Mouse (Mus musculus) heart, postnatal 0 days (tissue): ENCODE measurements around the gene Cpvl. TPM values are rescaled to one million over a fixed set of nuclear protein-coding genes. Genes with fewer than 3 reads are reported as not detected.

Source experiments
- ATAC-seq: fragments of 200-750 bp; cut with Nextera tagmentation; 2 replicates; pipeline ENCODE4 v1.8.0; 2017; ENCODE audit warnings: low read depth, moderate number of reproducible peaks, moderate library complexity; ENCODE audit not compliant: insufficient read depth
- DNase-seq: peaks from one replicate; pipeline ENCODE4 v3.0.0-alpha.2; 2016; ENCODE audit warnings: low spot score
- H3K27ac ChIP-seq: fragments of 300-500 bp; sonication (generic); 2 replicates; pipeline ENCODE4 v1.5.1; 2014; ENCODE audit warnings: low read depth, mild to moderate bottlenecking
- H3K27me3 ChIP-seq: fragments of 300-500 bp; sonication (generic); 2 replicates; pipeline ENCODE4 v1.6.1; 2014; ENCODE audit warnings: low read length, mixed read lengths; ENCODE audit not compliant: control insufficient read depth, insufficient read depth
- H3K36me3 ChIP-seq: fragments of 300-500 bp; sonication (generic); replicated peaks from 2 replicates; pipeline ENCODE4 v1.6.1; 2014; ENCODE audit warnings: low read length, mixed read lengths; ENCODE audit not compliant: control insufficient read depth, insufficient read depth
- H3K4me1 ChIP-seq: fragments of 300-500 bp; sonication (generic); 2 replicates; pipeline ENCODE4 v1.6.1; 2014; ENCODE audit warnings: antibody characterized with exemption; ENCODE audit not compliant: control insufficient read depth, insufficient read depth
- H3K4me2 ChIP-seq: fragments of 300-500 bp; sonication (generic); 2 replicates; pipeline ENCODE4 v1.6.1; 2014; ENCODE audit warnings: low read depth, mild to moderate bottlenecking, low read length, moderate library complexity
- H3K4me3 ChIP-seq: fragments of 300-500 bp; sonication (generic); 2 replicates; pipeline ENCODE4 v1.5.1; 2014; ENCODE audit warnings: low read depth, low read length
- H3K9ac ChIP-seq: fragments of 300-500 bp; sonication (generic); replicated peaks from 2 replicates; pipeline ENCODE4 v1.6.1; 2014; ENCODE audit warnings: low read depth, low read length, mixed read lengths
- H3K9me3 ChIP-seq: fragments of 300-500 bp; sonication (generic); replicated peaks from 2 replicates; pipeline ENCODE4 v1.6.1; 2016; ENCODE audit warnings: low read length; ENCODE audit not compliant: control insufficient read depth
- CTCF ChIP-seq: IDR thresholded peaks from 2 replicates; pipeline ENCODE4 v1.5.1; 2016; ENCODE audit warnings: antibody characterized with exemption, control low read depth, low read depth
- EP300 ChIP-seq: IDR thresholded peaks from 2 replicates; pipeline ENCODE4 v1.6.1; 2016; ENCODE audit warnings: antibody characterized with exemption, low read depth
- WGBS: fragments of 180-500 bp; shearing (Covaris S2); extraction: QIAGEN DNeasy Blood & Tissue Kit; methylation state at CpG from one replicate; pipeline ENCODE4 v1.1.7; 2014; 5-methylcytosine and 5-hydroxymethylcytosine counted together
- polyA plus RNA-seq: library from polyadenylated mRNA; unstranded; fragments of >200 nt; fragmentation: Nextera tagmentation; extraction: Ambion mirVana; gene quantifications from 2 replicates; pipeline ENCODE4 v1.2.1, GENCODE M21; 2015
- total RNA-seq: library from RNA; depleted of rRNA; stranded (reverse); fragments of >200 nt; gene quantifications from 2 replicates; pipeline ENCODE4 v1.2.3, GENCODE M21; 2014; ENCODE audit warnings: low replicate concordance

The Cpvl gene
- total and polyA plus RNA-seq, 2 experiments from 2014 or later = not detected

- H3K27ac ChIP-seq = no peak overlapping the region
- TF ChIP-seq CTCF (peak; percentile 34; the same call in 1 of the 2 replicates), EP300 (no peak)
- no peaks in the 10 kb centered on the region for H3K4me1 ChIP-seq
- no peaks in the 10 kb centered on the region for H3K27me3 ChIP-seq
- DNase-seq (no peak), ATAC-seq (no peak)
- 51% methylated on average over 4 of the region's 4 CpGs for WGBS
- H3K4me2 ChIP-seq = no peak overlapping the region
- no peaks in the 10 kb centered on the region for H3K36me3 ChIP-seq
- no peaks in the 10 kb centered on the region for H3K9me3 ChIP-seq
- H3K9ac ChIP-seq = no peak overlapping the region
- H3K4me3 ChIP-seq = no peak overlapping the region
These were observed 48.6 kb downstream of the Cpvl start for GRCm38 (mm10) chr6:53929858-53930257.

- Histone ChIP-seq H3K27ac (no peak overlapping the region), H3K4me2 (no peak overlapping the region), H3K36me3 (no peaks in the 10 kb centered on the region), H3K4me3 (no peak overlapping the region), H3K9ac (no peak overlapping the region), H3K27me3 (no peaks in the 10 kb centered on the region), H3K4me1 (no peaks in the 10 kb centered on the region), H3K9me3 (no peaks in the 10 kb centered on the region)
- TF ChIP-seq EP300 = no peak
- no peak for TF ChIP-seq CTCF
- ATAC-seq = no peak
- no peak for DNase-seq
- 97% methylated on average over 2 of the region's 2 CpGs for WGBS
These were observed 52.3 kb downstream of the Cpvl start for GRCm38 (mm10) chr6:53926197-53926596.

- H3K4me3 ChIP-seq = no peak overlapping the region
- H3K36me3 ChIP-seq = no peaks in the 10 kb centered on the region
- H3K27ac ChIP-seq = no peak overlapping the region
- no peaks in the 10 kb centered on the region for H3K9me3 ChIP-seq
- no peak for ATAC-seq
- H3K4me1 ChIP-seq = no peaks in the 10 kb centered on the region
- 65% methylated on average over 8 of the region's 8 CpGs for WGBS
- DNase-seq = no peak
- no peaks in the 10 kb centered on the region for H3K27me3 ChIP-seq
- TF ChIP-seq EP300 = no peak
- no peak for TF ChIP-seq CTCF
- H3K9ac ChIP-seq = no peak overlapping the region
- no peak overlapping the region for H3K4me2 ChIP-seq
These were observed 53.3 kb downstream of the Cpvl start for GRCm38 (mm10) chr6:53925192-53925591.

GRCm38 (mm10) chr6:53920041-53920440, 58.4 kb downstream of the Cpvl start:
- H3K27ac ChIP-seq = no peak overlapping the region
- H3K4me1 ChIP-seq = no peaks in the 10 kb centered on the region
- DNase-seq (no peak), ATAC-seq (no peak)
- H3K4me3 ChIP-seq = no peak overlapping the region
- no peaks in the 10 kb centered on the region for H3K9me3 ChIP-seq
- no peaks in the 10 kb centered on the region for H3K27me3 ChIP-seq
- 50% methylated on average over 7 of the region's 7 CpGs for WGBS
- TF ChIP-seq EP300 = no peak
- no peak for TF ChIP-seq CTCF
- no peak overlapping the region for H3K4me2 ChIP-seq
- no peaks in the 10 kb centered on the region for H3K36me3 ChIP-seq
- no peak overlapping the region for H3K9ac ChIP-seq

GRCm38 (mm10) chr6:53917026-53917558, 61.4 kb downstream of the Cpvl start:
- ATAC-seq = no peak
- WGBS = 82% methylated on average over 6 of the region's 6 CpGs
- Histone ChIP-seq H3K4me3 (no peak overlapping the region), H3K27ac (no peak overlapping the region), H3K9me3 (no peaks in the 10 kb centered on the region), H3K27me3 (no peaks in the 10 kb centered on the region), H3K36me3 (no peaks in the 10 kb centered on the region), H3K4me1 (no peaks in the 10 kb centered on the region), H3K4me2 (no peak overlapping the region), H3K9ac (no peak overlapping the region)
- DNase-seq = no peak
- TF ChIP-seq CTCF (no peak), EP300 (no peak)

- Histone ChIP-seq H3K36me3 (no peaks in the 10 kb centered on the region), H3K27ac (no peak overlapping the region), H3K27me3 (no peaks in the 10 kb centered on the region), H3K9me3 (no peaks in the 10 kb centered on the region), H3K9ac (no peak overlapping the region), H3K4me1 (no peaks in the 10 kb centered on the region), H3K4me3 (no peak overlapping the region), H3K4me2 (no peak overlapping the region)
- ATAC-seq (no peak), DNase-seq (no peak)
- WGBS = 80% methylated on average over 3 of the region's 3 CpGs
- TF ChIP-seq EP300 = no peak
- TF ChIP-seq CTCF = no peak
These were observed 63.1 kb downstream of the Cpvl start for GRCm38 (mm10) chr6:53915347-53915746.
